Mouse (Mus musculus): ENCODE data around the gene Rbm39. TPM values are rescaled to one million over a fixed set of nuclear protein-coding genes. Genes with fewer than 3 reads are reported as not detected.

Rbm39 gene
- total and polyA plus RNA-seq, 3 experiments: 212 to 417 (median 376) TPM

DNA sequence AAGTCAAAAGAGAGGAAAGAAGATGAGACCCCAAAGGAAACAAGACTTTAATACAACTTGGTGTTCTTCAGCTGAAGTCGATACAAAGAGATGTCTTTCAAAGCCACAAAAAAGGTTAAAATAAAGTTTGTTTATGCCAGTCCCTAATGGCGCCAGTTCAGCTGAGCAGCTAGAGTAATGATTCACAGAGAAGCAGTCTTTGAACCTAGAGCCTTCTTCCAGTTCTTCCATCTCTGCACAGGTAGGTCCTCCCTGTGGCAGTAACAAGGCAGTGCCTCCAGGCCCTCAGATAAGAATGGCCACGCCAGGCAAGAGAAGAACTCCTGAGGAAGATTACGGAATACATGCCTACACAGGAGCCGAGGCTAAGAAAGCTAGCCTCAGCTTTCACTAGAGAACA lies 56.3 kb downstream of the Rbm39 start:
- H3K4me2 ChIP-seq (ENCODE audit: insufficient read depth, low read depth, poor library complexity, severe bottlenecking): no peak overlapping the region
- TF ChIP-seq IRF4 (IDR thresholded peaks at IDR 0.05; ENCODE audit: low read depth, low read length) (no peak), KAT2A (IDR thresholded peaks at IDR 0.05; ENCODE audit: insufficient replicate concordance, low read length) (no peak), MAX (IDR thresholded peaks at IDR 0.05; ENCODE audit: low read length) (no peak), MEF2A (IDR thresholded peaks at IDR 0.05; ENCODE audit: borderline replicate concordance, low read depth, low read length) (no peak), BHLHE40 (IDR thresholded peaks at IDR 0.05; ENCODE audit: low read depth, low read length) (no peak), PAX5 (IDR thresholded peaks at IDR 0.05; ENCODE audit: low read length) (no peak), USF2 (conservative IDR thresholded peaks at IDR 0.05; ENCODE audit: low read depth, low read length) (no peak), TBP (conservative IDR thresholded peaks at IDR 0.05; ENCODE audit: low read depth, low read length) (no peak), GABPA (IDR thresholded peaks at IDR 0.05; ENCODE audit: insufficient replicate concordance, low read depth, low read length) (no peak), ZMIZ1 (IDR thresholded peaks at IDR 0.05; ENCODE audit: low read depth, low read length) (no peak), CHD2 (IDR thresholded peaks at IDR 0.05; ENCODE audit: low read length) (no peak), RAD21 (IDR thresholded peaks at IDR 0.05; ENCODE audit: low read depth, low read length) (no peak), ELF1 (IDR thresholded peaks at IDR 0.05; ENCODE audit: low read depth, low read length) (no peak), UBTF (IDR thresholded peaks at IDR 0.05; ENCODE audit: low read depth, low read length) (no peak), TCF12 (IDR thresholded peaks at IDR 0.05; ENCODE audit: low read depth, low read length) (no peak), NRF1 (IDR thresholded peaks at IDR 0.05; ENCODE audit: low read depth, low read length) (no peak), CHD1 (IDR thresholded peaks at IDR 0.05; ENCODE audit: low read depth, low read length) (no peak), MXI1 (IDR thresholded peaks at IDR 0.05; ENCODE audit: low read depth, low read length) (no peak)
- H3K4me1 ChIP-seq (ENCODE audit: control insufficient read depth in 1 of 2, insufficient read depth in 2 of 2): no peaks in the 10 kb centered on the region
- H3K36me3 ChIP-seq (replicated peaks in 1 of 2; ENCODE audit: control insufficient read depth in 1 of 2, insufficient read depth in 1 of 2, low read length in 1 of 2): peaks cover 43 to 62% of the 10 kb centered on the region in 2 experiments
- peaks cover 4% of the 10 kb centered on the region for H3K9me3 ChIP-seq (replicated peaks; ENCODE audit: low read length)
- H3K9ac ChIP-seq (ENCODE audit: insufficient read depth, low read depth): no peak overlapping the region
- H3K27ac ChIP-seq (ENCODE audit: insufficient read depth, low read depth): no peak overlapping the region
- H3K79me2 ChIP-seq (replicated peaks; ENCODE audit: control insufficient read depth, extremely low read depth, insufficient read depth, poor library complexity, severe bottlenecking): no peaks in the 10 kb centered on the region
- in situ Hi-C loops (cut with MboI; ENCODE audit: low pct_ligation_motif_present, low pct_unique_long_range_greater_than_20kb, low sequenced_read_pairs): no loop called here
- no peaks in the 10 kb centered on the region for H3K27me3 ChIP-seq (replicated peaks)
- no peak for DNase-seq (ENCODE audit: extremely low read depth)
- dilution Hi-C loops (cut with MboI; ENCODE audit: extremely low pct_ligation_motif_present, extremely low pct_unique_long_range_greater_than_20kb, low sequenced_read_pairs): no loop called here
- no peak overlapping the region for H3K4me3 ChIP-seq (replicated peaks in 1 of 3; ENCODE audit: low read depth in 2 of 3, low read length in 2 of 3, poor library complexity in 1 of 3)

DNA sequence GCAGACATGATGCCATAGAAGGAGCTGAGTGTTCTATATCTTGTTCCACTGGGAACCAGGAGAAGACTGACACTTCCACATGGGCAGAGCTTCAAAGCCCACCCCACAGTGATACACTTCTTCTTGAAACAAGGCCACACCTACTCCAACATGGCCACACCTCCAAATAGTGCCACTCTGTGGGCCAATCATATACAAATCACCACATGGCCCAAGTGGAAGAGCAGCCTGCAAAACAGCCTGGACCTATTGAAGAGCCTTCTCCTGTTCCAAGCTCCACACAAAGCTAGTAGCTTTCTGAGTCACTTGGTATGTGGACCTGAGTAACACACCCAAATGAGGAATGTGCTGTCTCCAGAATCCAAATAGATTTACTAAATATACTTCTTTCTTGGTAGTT lies 60.5 kb downstream of the Rbm39 start:
- dilution Hi-C loops (cut with MboI; ENCODE audit: extremely low pct_ligation_motif_present, extremely low pct_unique_long_range_greater_than_20kb, low sequenced_read_pairs) (no loop called here), in situ Hi-C loops (cut with MboI; ENCODE audit: low pct_ligation_motif_present, low pct_unique_long_range_greater_than_20kb, low sequenced_read_pairs) (no loop called here)
- Histone ChIP-seq H3K4me1 (ENCODE audit: control insufficient read depth in 1 of 2, insufficient read depth in 2 of 2) (no peaks in the 10 kb centered on the region), H3K79me2 (replicated peaks; ENCODE audit: control insufficient read depth, extremely low read depth, insufficient read depth, poor library complexity, severe bottlenecking) (no peaks in the 10 kb centered on the region), H3K4me2 (ENCODE audit: insufficient read depth, low read depth, poor library complexity, severe bottlenecking) (no peak overlapping the region), H3K9ac (ENCODE audit: insufficient read depth, low read depth) (no peak overlapping the region), H3K27ac (ENCODE audit: insufficient read depth, low read depth) (no peak overlapping the region), H3K36me3 (replicated peaks in 1 of 2; ENCODE audit: control insufficient read depth in 1 of 2, insufficient read depth in 1 of 2, low read length in 1 of 2) (peaks cover 11 to 24% of the 10 kb centered on the region in 2 experiments), H3K4me3 (replicated peaks in 1 of 3; ENCODE audit: low read depth in 2 of 3, low read length in 2 of 3, poor library complexity in 1 of 3) (no peak overlapping the region), H3K9me3 (replicated peaks; ENCODE audit: low read length) (peaks cover 4% of the 10 kb centered on the region), H3K27me3 (replicated peaks) (no peaks in the 10 kb centered on the region)
- no peak for TF ChIP-seq UBTF (IDR thresholded peaks at IDR 0.05; ENCODE audit: low read depth, low read length)
- TF ChIP-seq JUN (IDR thresholded peaks at IDR 0.05; ENCODE audit: insufficient read depth, low read depth, low read length): no peak
- TF ChIP-seq ZMIZ1 (IDR thresholded peaks at IDR 0.05; ENCODE audit: low read depth, low read length): no peak
- TF ChIP-seq KAT2A (IDR thresholded peaks at IDR 0.05; ENCODE audit: insufficient replicate concordance, low read length): no peak
- no peak for TF ChIP-seq TCF12 (IDR thresholded peaks at IDR 0.05; ENCODE audit: low read depth, low read length)
- no peak for TF ChIP-seq ZNF384 (IDR thresholded peaks at IDR 0.05; ENCODE audit: low read depth, low read length)
- no peak for TF ChIP-seq BHLHE40 (IDR thresholded peaks at IDR 0.05; ENCODE audit: low read depth, low read length)
- TF ChIP-seq USF2 (conservative IDR thresholded peaks at IDR 0.05; ENCODE audit: low read depth, low read length): no peak
- no peak for TF ChIP-seq ZKSCAN1 (IDR thresholded peaks at IDR 0.05; ENCODE audit: borderline replicate concordance, low read depth, low read length)
- TF ChIP-seq CTCF (conservative IDR thresholded peaks at IDR 0.05 in 1 of 2, IDR thresholded peaks at IDR 0.05 in 1 of 2; ENCODE audit: low read depth in 2 of 2, low read length in 2 of 2): no peak
- TF ChIP-seq PAX5 (IDR thresholded peaks at IDR 0.05; ENCODE audit: low read length): no peak
- TF ChIP-seq MAFK (IDR thresholded peaks at IDR 0.05; ENCODE audit: insufficient replicate concordance, low read length): no peak
- no peak for TF ChIP-seq CHD2 (IDR thresholded peaks at IDR 0.05; ENCODE audit: low read length)
- no peak for TF ChIP-seq MAZ (IDR thresholded peaks at IDR 0.05; ENCODE audit: low read depth, low read length)
- TF ChIP-seq HCFC1 (IDR thresholded peaks at IDR 0.05; ENCODE audit: low read depth, low read length): no peak
- no peak for TF ChIP-seq SIN3A (IDR thresholded peaks at IDR 0.05; ENCODE audit: low read length)
- no peak for DNase-seq (ENCODE audit: extremely low read depth)
